Mouse (Mus musculus) MEL (cell line): ENCODE results near the gene Mre11a.

ENCODE experiments used
- CTCF ChIP-seq, 3 experiments: IDR thresholded peaks in 2 of 3; conservative IDR thresholded peaks in 1 of 3; 2 replicates each; pipeline ENCODE4 v1.5.1; 2011 to 2012; ENCODE audit warnings: low read length in 3 of 3, low read depth in 2 of 3, mild to moderate bottlenecking in 2 of 3, improper control_type of control experiment in 1 of 3, inconsistent platforms in 1 of 3, mixed read lengths in 1 of 3, moderate library complexity in 1 of 3; ENCODE audit not compliant: control insufficient read depth in 1 of 3, insufficient read depth in 1 of 3, poor library complexity in 1 of 3, severe bottlenecking in 1 of 3
- MAX ChIP-seq: IDR thresholded peaks from 2 replicates; pipeline ENCODE4 v1.6.1; 2011; ENCODE audit warnings: low read length, improper control_type of control experiment
- POLR2AphosphoS5 ChIP-seq: IDR thresholded peaks from 2 replicates; pipeline ENCODE4 v1.6.1; 2012; ENCODE audit warnings: low read depth, borderline replicate concordance, mild to moderate bottlenecking, inconsistent platforms, low read length, moderate library complexity, mixed read lengths
- RCOR1 ChIP-seq: IDR thresholded peaks from 2 replicates; pipeline ENCODE4 v1.6.1; 2012; ENCODE audit warnings: low read depth, mild to moderate bottlenecking, inconsistent platforms, low read length, improper control_type of control experiment
- ZMIZ1 ChIP-seq: IDR thresholded peaks from 2 replicates; pipeline ENCODE4 v1.6.1; 2012; ENCODE audit warnings: low read depth, mild to moderate bottlenecking, inconsistent platforms, low read length, improper control_type of control experiment, moderate library complexity

- TF ChIP-seq POLR2AphosphoS5 (no peak), ZMIZ1 (no peak), RCOR1 (no peak), MAX (no peak), CTCF (IDR thresholded peaks at IDR 0.05 in 2 of 3, conservative IDR thresholded peaks at IDR 0.05 in 1 of 3; ENCODE audit: control insufficient read depth in 1 of 3, insufficient read depth in 1 of 3, low read depth in 2 of 3, low read length in 3 of 3, poor library complexity in 1 of 3, severe bottlenecking in 1 of 3) (no peak)
Measured at GRCm38 (mm10) chr9:14832046-14832445, 47.6 kb downstream of the Mre11a start.
